Comparison of ENCODE assay signal across 8 mouse cellular contexts in genomic region chr2:33436035-33436580, GRCm38 (mm10). TPM values are rescaled to one million over a fixed set of nuclear protein-coding genes. Genes with fewer than 3 reads are reported as not detected.
A peak's percentile ranks its signal among the peaks of the same experiment; 100 is the strongest.
DNase-seq lines count a peak whose midpoint lies in the region; ATAC-seq and TF ChIP-seq lines count a peak whose summit lies in the region.

No protein-coding gene starts in this region.

- WGBS in heart, adult 2 months, result 15% methylated on average over 16 of the region's 16 CpGs
- WGBS in embryonic facial prominence, embryonic 11.5 days, result 4% methylated on average over 16 of the region's 16 CpGs
- 5% methylated on average over 16 of the region's 16 CpGs for WGBS in intestine, postnatal 0 days
- WGBS in midbrain, embryonic 15.5 days, result 4% methylated on average over 16 of the region's 16 CpGs

- H3K27me3 ChIP-seq in heart, adult 2 months (ENCODE audit: control insufficient read depth, insufficient read depth, low read length), result no peaks in the 10 kb centered on the region
- H3K27me3 ChIP-seq in embryonic facial prominence, embryonic 11.5 days (ENCODE audit: control insufficient read depth, insufficient read depth, low read length), result no peaks in the 10 kb centered on the region
- H3K27me3 ChIP-seq in intestine, postnatal 0 days (replicated peaks; ENCODE audit: control insufficient read depth, insufficient read depth, low read length), result no peaks in the 10 kb centered on the region
- H3K27me3 ChIP-seq in midbrain, embryonic 15.5 days (replicated peaks), result peaks cover 4% of the 10 kb centered on the region; the same call in 1 of the 2 replicates

- H3K36me3 ChIP-seq in heart, adult 2 months (ENCODE audit: control insufficient read depth, insufficient read depth, low read length), result no peaks in the 10 kb centered on the region
- no peaks in the 10 kb centered on the region for H3K36me3 ChIP-seq in embryonic facial prominence, embryonic 11.5 days (replicated peaks; ENCODE audit: control insufficient read depth, insufficient read depth, low read depth, low read length)
- no peaks in the 10 kb centered on the region for H3K36me3 ChIP-seq in intestine, postnatal 0 days (ENCODE audit: control insufficient read depth, insufficient read depth)
- no peaks in the 10 kb centered on the region for H3K36me3 ChIP-seq in midbrain, embryonic 15.5 days (replicated peaks)

- no peak for ATAC-seq in embryonic facial prominence, embryonic 11.5 days (replicated peaks; ENCODE audit: insufficient number of reproducible peaks, low FRiP score, low TSS enrichment, low read depth)
- no peak for ATAC-seq in intestine, postnatal 0 days
- peak; percentile 22; the same call in 1 of the 2 replicates for ATAC-seq in midbrain, embryonic 15.5 days (replicated peaks)

- H3K9me3 ChIP-seq in embryonic facial prominence, embryonic 11.5 days (replicated peaks; ENCODE audit: control insufficient read depth, low read length), result no peaks in the 10 kb centered on the region
- no peaks in the 10 kb centered on the region for H3K9me3 ChIP-seq in intestine, postnatal 0 days (ENCODE audit: control insufficient read depth)
- no peaks in the 10 kb centered on the region for H3K9me3 ChIP-seq in midbrain, embryonic 15.5 days

- TF ChIP-seq EP300 in heart, adult 2 months (IDR thresholded peaks at IDR 0.05; ENCODE audit: insufficient read depth, low read depth, low read length), result no peak

- no peaks in the 10 kb centered on the region; the same call in 1 of the 2 replicates for H3K4me1 ChIP-seq in heart, adult 2 months (ENCODE audit: control insufficient read depth, insufficient read depth, low read length)
- peaks cover 5% of the 10 kb centered on the region for H3K4me1 ChIP-seq in embryonic facial prominence, embryonic 11.5 days (ENCODE audit: control insufficient read depth, insufficient read depth, low read length)
- H3K4me1 ChIP-seq in intestine, postnatal 0 days (replicated peaks; ENCODE audit: control insufficient read depth, insufficient read depth, low read length), result peaks cover 4% of the 10 kb centered on the region; the same call in 1 of the 2 replicates
- H3K4me1 ChIP-seq in midbrain, embryonic 15.5 days, result peaks cover 36% of the 10 kb centered on the region

- no peak overlapping the region for H3K4me3 ChIP-seq in heart, adult 2 months
- H3K4me3 ChIP-seq in embryonic facial prominence, embryonic 11.5 days (ENCODE audit: low read depth, low read length), result no peak overlapping the region
- 0 out of 2 replicates have a peak overlapping the region, but pooled peaks have one; percentile 3 for H3K4me3 ChIP-seq in intestine, postnatal 0 days (ENCODE audit: low read depth, low read length)
- peak overlapping the region; percentile 20; the same call in 1 of the 2 replicates for H3K4me3 ChIP-seq in midbrain, embryonic 15.5 days

- H3K79me2 ChIP-seq in heart, adult 2 months (replicated peaks; ENCODE audit: control insufficient read depth, insufficient read depth, low read length), result no peaks in the 10 kb centered on the region

- no peak overlapping the region for H3K9ac ChIP-seq in heart, adult 2 months (ENCODE audit: low read depth, low read length)
- peak overlapping the region; percentile 4; the same call in 1 of the 2 replicates for H3K9ac ChIP-seq in embryonic facial prominence, embryonic 11.5 days (replicated peaks; ENCODE audit: low read length)
- H3K9ac ChIP-seq in intestine, postnatal 0 days (ENCODE audit: low read depth, low read length), result peak overlapping the region; percentile 37
- H3K9ac ChIP-seq in midbrain, embryonic 15.5 days, result no peak overlapping the region

- intact Hi-C loops in heart, adult 2 months (cut with DNase I), result no loop called here

- no peak for TF ChIP-seq POLR2A in heart, adult 2 months (IDR thresholded peaks at IDR 0.05; ENCODE audit: insufficient read depth, low read depth, low read length)

- no peak for TF ChIP-seq CTCF in heart, adult 2 months (IDR thresholded peaks at IDR 0.05)
- TF ChIP-seq CTCF in intestine, postnatal 0 days (IDR thresholded peaks at IDR 0.05; ENCODE audit: low read depth), result no peak

- peak overlapping the region; percentile 7; the same call in 1 of the 2 replicates for H3K27ac ChIP-seq in heart, adult 2 months
- no peak overlapping the region for H3K27ac ChIP-seq in embryonic facial prominence, embryonic 11.5 days (replicated peaks; ENCODE audit: low read depth, low read length)
- no peak overlapping the region for H3K27ac ChIP-seq in intestine, postnatal 0 days (ENCODE audit: low read depth, low read length)
- H3K27ac ChIP-seq in midbrain, embryonic 15.5 days, result peak overlapping the region; percentile 29; the same call in 1 of the 2 replicates

- no peak for DNase-seq in heart, adult 2 months
- no peak for DNase-seq in heart, adult 8-10 months (ENCODE audit: low spot score)
- peak; percentile 28 for DNase-seq in embryonic facial prominence, embryonic 11.5 days (ENCODE audit: low spot score)
- no peak for DNase-seq in frontal cortex, postnatal 25 days (ENCODE audit: low spot score in 2 of 2)
- DNase-seq in testis, postnatal 14 days (ENCODE audit: low spot score), result no peak
- no peak for DNase-seq in thymus, postnatal 36 days

- H3K4me2 ChIP-seq in embryonic facial prominence, embryonic 11.5 days (ENCODE audit: low read depth, low read length), result peak overlapping the region; percentile 34
- H3K4me2 ChIP-seq in intestine, postnatal 0 days (replicated peaks; ENCODE audit: low read depth), result peak overlapping the region; percentile 49
- H3K4me2 ChIP-seq in midbrain, embryonic 15.5 days, result peak overlapping the region; percentile 48

RNA-seq across cellular contexts. Expression of gene Zbtb34, which starts 5.0 kb away (rescaled TPM):
- total RNA-seq in heart, adult 2 months (2021), result 1 to 10 TPM; 5.7 to 7.3 TPM
- polyA plus RNA-seq in heart, adult 2 months (2012; rRNA removed), result 5.0 and 8.1 TPM in 2 replicates
- 1 to 10 TPM; 5.6 to 6.9 (median 6.5) TPM for total RNA-seq in heart, adult 8-10 months (2022)
- polyA plus RNA-seq in embryonic facial prominence, embryonic 11.5 days (2014; fragmentation: Nextera tagmentation; extraction: Ambion mirVana), result 7.2 and 7.6 TPM in 2 replicates
- polyA plus RNA-seq in intestine, postnatal 0 days (2015; fragmentation: Nextera tagmentation; extraction: Ambion mirVana), result 1.5 and 2.1 TPM in 2 replicates
- polyA plus RNA-seq in midbrain, embryonic 15.5 days (2015; fragmentation: Nextera tagmentation; extraction: Ambion mirVana), result 7.7 and 8.7 TPM in 2 replicates

RNA-seq across cellular contexts. Expression of gene Zbtb43, which starts 32.3 kb away (rescaled TPM):
- 10 to 100 TPM; 20.0 to 20.3 TPM for total RNA-seq in heart, adult 2 months (2021)
- polyA plus RNA-seq in heart, adult 2 months (2012; rRNA removed), result 9.2 and 17.0 TPM in 2 replicates
- 10 to 100 TPM; 17.0 to 19.1 (median 17.5) TPM for total RNA-seq in heart, adult 8-10 months (2022)
- 23.7 and 25.5 TPM in 2 replicates for polyA plus RNA-seq in embryonic facial prominence, embryonic 11.5 days (2014; fragmentation: Nextera tagmentation; extraction: Ambion mirVana)
- 9.3 and 9.7 TPM in 2 replicates for polyA plus RNA-seq in intestine, postnatal 0 days (2015; fragmentation: Nextera tagmentation; extraction: Ambion mirVana)
- polyA plus RNA-seq in midbrain, embryonic 15.5 days (2015; fragmentation: Nextera tagmentation; extraction: Ambion mirVana), result 25.2 and 28.4 TPM in 2 replicates

Comparison
In these comparisons a context has a peak if more than half of its experiments do, and no peak if none do; other contexts are left out.
1. H3K27ac ChIP-seq: peak in heart, adult 2 months (single experiment) and midbrain, embryonic 15.5 days (single experiment); none in embryonic facial prominence, embryonic 11.5 days (single experiment) and intestine, postnatal 0 days (single experiment).
2. H3K4me3 ChIP-seq: peak in intestine, postnatal 0 days (single experiment) and midbrain, embryonic 15.5 days (single experiment); none in heart, adult 2 months (single experiment) and embryonic facial prominence, embryonic 11.5 days (single experiment).
3. H3K9ac ChIP-seq: peak in embryonic facial prominence, embryonic 11.5 days (single experiment) and intestine, postnatal 0 days (single experiment); none in heart, adult 2 months (single experiment) and midbrain, embryonic 15.5 days (single experiment).
4. Peak in every context shown above with its lines, with median percentiles within 50 percentile points of each other: H3K4me2 ChIP-seq.